Mouse (Mus musculus): ENCODE data around the gene Dscam. TPM values are rescaled to one million over a fixed set of nuclear protein-coding genes. Genes with fewer than 3 reads are reported as not detected.

Gene Dscam
- polyA plus RNA-seq, 1 experiment from 2014 or later: 0.11 TPM

- H3K27me3 ChIP-seq: peaks cover 13% of the 10 kb centered on the region
- ATAC-seq (ENCODE audit: insufficient number of reproducible peaks, insufficient read depth, low FRiP score, low TSS enrichment, low read depth): no peak
- 65% methylated on average over 6 of the region's 6 CpGs for WGBS
- H3K36me3 ChIP-seq: no peaks in the 10 kb centered on the region
- H3K4me1 ChIP-seq: peaks cover 15% of the 10 kb centered on the region
- H3K4me3 ChIP-seq: no peak overlapping the region
- no peak overlapping the region for H3K27ac ChIP-seq
- no peak overlapping the region for H3K9ac ChIP-seq
- no peak overlapping the region for H3K4me2 ChIP-seq
- H3K9me3 ChIP-seq: no peaks in the 10 kb centered on the region
Observed at GRCm38 (mm10) chr16:96754381-96754780, 416.2 kb downstream of the Dscam start.

GRCm38 (mm10) chr16:96753781-96754173 lies 416.8 kb downstream of the Dscam start:
- ATAC-seq (ENCODE audit: insufficient number of reproducible peaks, insufficient read depth, low FRiP score, low TSS enrichment, low read depth): no peak
- peaks cover 10% of the 10 kb centered on the region for H3K27me3 ChIP-seq
- H3K9me3 ChIP-seq: no peaks in the 10 kb centered on the region
- no peak overlapping the region for H3K4me2 ChIP-seq
- H3K4me3 ChIP-seq: no peak overlapping the region
- no peak overlapping the region for H3K9ac ChIP-seq
- 10% methylated on average over 4 of the region's 4 CpGs for WGBS
- H3K4me1 ChIP-seq: peaks cover 15% of the 10 kb centered on the region
- no peaks in the 10 kb centered on the region for H3K36me3 ChIP-seq
- no peak overlapping the region for H3K27ac ChIP-seq

- Histone ChIP-seq H3K36me3 (no peaks in the 10 kb centered on the region), H3K4me3 (no peak overlapping the region), H3K9me3 (no peaks in the 10 kb centered on the region), H3K9ac (no peak overlapping the region), H3K27ac (no peak overlapping the region), H3K4me1 (peaks cover 15% of the 10 kb centered on the region), H3K27me3 (peaks cover 5% of the 10 kb centered on the region), H3K4me2 (no peak overlapping the region)
- ATAC-seq (ENCODE audit: insufficient number of reproducible peaks, insufficient read depth, low FRiP score, low TSS enrichment, low read depth): no peak
- WGBS: 71% methylated on average over 2 of the region's 2 CpGs
Observed at GRCm38 (mm10) chr16:96753164-96753780, 417.3 kb downstream of the Dscam start.

GRCm38 (mm10) chr16:96742475-96743255 lies 427.9 kb downstream of the Dscam start:
- Histone ChIP-seq H3K4me1 (no peaks in the 10 kb centered on the region), H3K36me3 (no peaks in the 10 kb centered on the region), H3K27me3 (no peaks in the 10 kb centered on the region), H3K9me3 (no peaks in the 10 kb centered on the region), H3K9ac (no peak overlapping the region), H3K4me3 (no peak overlapping the region), H3K27ac (no peak overlapping the region), H3K4me2 (no peak overlapping the region)
- 76% methylated on average over 5 of the region's 5 CpGs for WGBS
- ATAC-seq (ENCODE audit: insufficient number of reproducible peaks, insufficient read depth, low FRiP score, low TSS enrichment, low read depth): no peak

GRCm38 (mm10) chr16:96741336-96741735 lies 429.2 kb downstream of the Dscam start:
- no peaks in the 10 kb centered on the region for H3K9me3 ChIP-seq
- no peak overlapping the region for H3K4me3 ChIP-seq
- H3K27me3 ChIP-seq: no peaks in the 10 kb centered on the region
- no peaks in the 10 kb centered on the region for H3K36me3 ChIP-seq
- no peak overlapping the region for H3K4me2 ChIP-seq
- no peak for ATAC-seq (ENCODE audit: insufficient number of reproducible peaks, insufficient read depth, low FRiP score, low TSS enrichment, low read depth)
- no peak overlapping the region for H3K9ac ChIP-seq
- no peaks in the 10 kb centered on the region for H3K4me1 ChIP-seq
- WGBS: 79% methylated on average over 1 of the region's 1 CpGs
- no peak overlapping the region for H3K27ac ChIP-seq

GRCm38 (mm10) chr16:96740073-96741055 lies 430.2 kb downstream of the Dscam start:
- no peaks in the 10 kb centered on the region for H3K9me3 ChIP-seq
- H3K4me1 ChIP-seq: no peaks in the 10 kb centered on the region
- WGBS: 80% methylated on average over 7 of the region's 7 CpGs
- no peak overlapping the region for H3K4me3 ChIP-seq
- no peak overlapping the region for H3K4me2 ChIP-seq
- H3K27ac ChIP-seq: no peak overlapping the region
- no peak for ATAC-seq (ENCODE audit: insufficient number of reproducible peaks, insufficient read depth, low FRiP score, low TSS enrichment, low read depth)
- no peaks in the 10 kb centered on the region for H3K27me3 ChIP-seq
- no peaks in the 10 kb centered on the region for H3K36me3 ChIP-seq
- no peak overlapping the region for H3K9ac ChIP-seq

- WGBS: 93% methylated on average over 1 of the region's 1 CpGs
- H3K4me1 ChIP-seq: no peaks in the 10 kb centered on the region
- H3K27ac ChIP-seq: no peak overlapping the region
Observed at GRCm38 (mm10) chr16:96736501-96736900, 434.1 kb downstream of the Dscam start.

GRCm38 (mm10) chr16:96730881-96731280 lies 439.7 kb downstream of the Dscam start:
- H3K9ac ChIP-seq: no peak overlapping the region
- no peak overlapping the region for H3K4me3 ChIP-seq
- ATAC-seq (ENCODE audit: insufficient number of reproducible peaks, insufficient read depth, low FRiP score, low TSS enrichment, low read depth): no peak
- no peaks in the 10 kb centered on the region for H3K36me3 ChIP-seq
- no peaks in the 10 kb centered on the region for H3K9me3 ChIP-seq
- WGBS: 76% methylated on average over 3 of the region's 3 CpGs
- no peaks in the 10 kb centered on the region for H3K27me3 ChIP-seq
- no peak overlapping the region for H3K4me2 ChIP-seq
- no peak overlapping the region for H3K27ac ChIP-seq
- H3K4me1 ChIP-seq: no peaks in the 10 kb centered on the region

More at GRCm38 (mm10) chr16:96736501-96736900, 434.1 kb downstream of the Dscam start:
- no peaks in the 10 kb centered on the region for H3K27me3 ChIP-seq
- no peak overlapping the region for H3K9ac ChIP-seq
- no peaks in the 10 kb centered on the region for H3K36me3 ChIP-seq
- no peak overlapping the region for H3K4me3 ChIP-seq
- H3K9me3 ChIP-seq: no peaks in the 10 kb centered on the region
- H3K4me2 ChIP-seq: no peak overlapping the region
- no peak for ATAC-seq (ENCODE audit: insufficient number of reproducible peaks, insufficient read depth, low FRiP score, low TSS enrichment, low read depth)

GRCm38 (mm10) chr16:96727836-96728774 lies 442.4 kb downstream of the Dscam start:
- H3K9ac ChIP-seq: no peak overlapping the region
- H3K9me3 ChIP-seq: no peaks in the 10 kb centered on the region
- H3K4me2 ChIP-seq: no peak overlapping the region
- no peaks in the 10 kb centered on the region for H3K4me1 ChIP-seq
- no peak overlapping the region for H3K27ac ChIP-seq
- H3K36me3 ChIP-seq: no peaks in the 10 kb centered on the region
- no peak overlapping the region for H3K4me3 ChIP-seq
- no peaks in the 10 kb centered on the region for H3K27me3 ChIP-seq
- no peak for ATAC-seq (ENCODE audit: insufficient number of reproducible peaks, insufficient read depth, low FRiP score, low TSS enrichment, low read depth)
- 61% methylated on average over 13 of the region's 13 CpGs for WGBS

GRCm38 (mm10) chr16:96725071-96725724 lies 445.4 kb downstream of the Dscam start:
- Histone ChIP-seq H3K4me2 (no peak overlapping the region), H3K9ac (no peak overlapping the region), H3K9me3 (no peaks in the 10 kb centered on the region), H3K27ac (no peak overlapping the region), H3K27me3 (no peaks in the 10 kb centered on the region), H3K36me3 (no peaks in the 10 kb centered on the region), H3K4me3 (no peak overlapping the region), H3K4me1 (no peaks in the 10 kb centered on the region)
- WGBS: 88% methylated on average over 8 of the region's 8 CpGs
- no peak for ATAC-seq (ENCODE audit: insufficient number of reproducible peaks, insufficient read depth, low FRiP score, low TSS enrichment, low read depth)

Measured in embryonic facial prominence, embryonic 13.5 days (tissue).